Mouse (Mus musculus): Measurements from ENCODE around the gene Zdhhc9. TPM values are rescaled to one million over a fixed set of nuclear protein-coding genes. Genes with fewer than 3 reads are reported as not detected.

The Zdhhc9 gene
- total and polyA plus RNA-seq, 2 experiments from 2014 or later = 5.7 to 35.4 TPM

DNA sequence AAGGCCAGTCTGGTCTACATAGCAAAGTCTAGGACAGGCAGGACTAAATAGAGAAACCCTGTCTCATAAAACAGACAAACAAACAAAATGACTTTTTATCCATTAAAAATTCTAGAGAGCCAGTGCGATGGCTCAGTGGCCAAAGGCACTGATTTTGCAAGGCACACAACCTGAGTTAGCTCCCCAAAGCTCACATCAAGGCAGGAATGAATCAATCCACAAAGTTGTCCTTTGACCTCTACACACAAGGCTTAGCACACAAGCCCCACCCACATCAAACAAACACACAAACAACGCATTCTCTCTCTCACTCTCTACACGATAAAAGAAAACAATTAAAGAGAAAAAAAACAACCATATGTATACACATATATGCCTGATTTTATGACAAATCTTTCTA lies 24.0 kb downstream of the Zdhhc9 start:
- no peak for DNase-seq (ENCODE audit: low spot score)
- H3K27ac ChIP-seq = no peak overlapping the region
- H3K9ac ChIP-seq (replicated peaks; ENCODE audit: low read length) = no peak overlapping the region
- 76% methylated on average over 3 of the region's 3 CpGs for WGBS
- no peak overlapping the region for H3K4me3 ChIP-seq (ENCODE audit: low read length)
- no peak for TF ChIP-seq CTCF (IDR thresholded peaks at IDR 0.05; ENCODE audit: low read depth)
- no peak overlapping the region for H3K4me2 ChIP-seq (ENCODE audit: low read depth, low read length)
- no peak for ATAC-seq
- no peaks in the 10 kb centered on the region for H3K27me3 ChIP-seq (ENCODE audit: insufficient read depth, low read length)
- H3K9me3 ChIP-seq (ENCODE audit: low read length) = no peaks in the 10 kb centered on the region
- H3K4me1 ChIP-seq (ENCODE audit: insufficient read depth, low read length) = no peaks in the 10 kb centered on the region
- 0 out of 2 replicates have a peak, but pooled peaks cover 4% of the 10 kb centered on the region for H3K36me3 ChIP-seq (ENCODE audit: insufficient read depth, low read length)

- H3K36me3 ChIP-seq (ENCODE audit: insufficient read depth, low read length) = 0 out of 2 replicates have a peak, but pooled peaks cover 4% of the 10 kb centered on the region
- no peak for DNase-seq (ENCODE audit: low spot score)
- no peaks in the 10 kb centered on the region for H3K4me1 ChIP-seq (ENCODE audit: insufficient read depth, low read length)
- H3K27ac ChIP-seq = no peak overlapping the region
- no peaks in the 10 kb centered on the region for H3K9me3 ChIP-seq (ENCODE audit: low read length)
- no peak for TF ChIP-seq CTCF (IDR thresholded peaks at IDR 0.05; ENCODE audit: low read depth)
- no peak overlapping the region for H3K4me2 ChIP-seq (ENCODE audit: low read depth, low read length)
- no peak overlapping the region for H3K9ac ChIP-seq (replicated peaks; ENCODE audit: low read length)
- ATAC-seq = no peak
- no peaks in the 10 kb centered on the region for H3K27me3 ChIP-seq (ENCODE audit: insufficient read depth, low read length)
- no peak overlapping the region for H3K4me3 ChIP-seq (ENCODE audit: low read length)
- 81% methylated on average over 6 of the region's 6 CpGs for WGBS
Observed at GRCm38 (mm10) chrX:48181844-48182243, 26.8 kb downstream of the Zdhhc9 start.

- TF ChIP-seq CTCF (IDR thresholded peaks at IDR 0.05; ENCODE audit: low read depth) = no peak
- Histone ChIP-seq H3K27me3 (ENCODE audit: insufficient read depth, low read length) (no peaks in the 10 kb centered on the region), H3K4me1 (ENCODE audit: insufficient read depth, low read length) (no peaks in the 10 kb centered on the region), H3K27ac (no peak overlapping the region), H3K9me3 (ENCODE audit: low read length) (no peaks in the 10 kb centered on the region), H3K4me3 (ENCODE audit: low read length) (no peak overlapping the region), H3K9ac (replicated peaks; ENCODE audit: low read length) (no peak overlapping the region), H3K36me3 (ENCODE audit: insufficient read depth, low read length) (no peaks in the 10 kb centered on the region), H3K4me2 (ENCODE audit: low read depth, low read length) (no peak overlapping the region)
- ATAC-seq = no peak
- WGBS = 40% methylated on average over 1 of the region's 1 CpGs
- DNase-seq (ENCODE audit: low spot score) = no peak
Observed at GRCm38 (mm10) chrX:48170368-48170767, 38.3 kb downstream of the Zdhhc9 start.

DNA sequence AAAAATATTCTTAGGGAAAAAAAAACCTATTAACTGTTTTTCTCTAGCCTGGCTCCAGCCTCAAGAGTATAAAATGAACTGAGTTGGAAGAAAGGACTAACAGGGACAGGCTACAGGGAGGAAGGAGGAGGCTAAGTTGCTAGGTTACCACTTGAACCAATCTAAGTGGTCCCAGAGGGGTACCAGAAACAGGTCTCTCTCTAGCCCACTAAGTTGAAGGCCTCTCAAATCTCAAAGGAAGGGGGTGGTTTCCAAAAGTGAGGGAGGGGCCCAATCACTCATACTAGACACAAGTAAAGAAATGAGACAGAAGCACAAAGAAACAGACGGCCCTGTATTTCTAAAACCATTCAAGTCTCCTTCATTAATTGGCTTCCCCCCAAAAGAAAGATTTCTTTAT lies 38.8 kb downstream of the Zdhhc9 start:
- WGBS = 56% methylated on average over 1 of the region's 1 CpGs
- no peaks in the 10 kb centered on the region for H3K27me3 ChIP-seq (ENCODE audit: insufficient read depth, low read length)
- no peaks in the 10 kb centered on the region for H3K4me1 ChIP-seq (ENCODE audit: insufficient read depth, low read length)
- DNase-seq (ENCODE audit: low spot score) (no peak), ATAC-seq (no peak)
- H3K27ac ChIP-seq = no peak overlapping the region
- H3K36me3 ChIP-seq (ENCODE audit: insufficient read depth, low read length) = no peaks in the 10 kb centered on the region
- no peak overlapping the region for H3K4me2 ChIP-seq (ENCODE audit: low read depth, low read length)
- no peaks in the 10 kb centered on the region for H3K9me3 ChIP-seq (ENCODE audit: low read length)
- no peak overlapping the region for H3K9ac ChIP-seq (replicated peaks; ENCODE audit: low read length)
- no peak overlapping the region for H3K4me3 ChIP-seq (ENCODE audit: low read length)
- no peak for TF ChIP-seq CTCF (IDR thresholded peaks at IDR 0.05; ENCODE audit: low read depth)

DNA sequence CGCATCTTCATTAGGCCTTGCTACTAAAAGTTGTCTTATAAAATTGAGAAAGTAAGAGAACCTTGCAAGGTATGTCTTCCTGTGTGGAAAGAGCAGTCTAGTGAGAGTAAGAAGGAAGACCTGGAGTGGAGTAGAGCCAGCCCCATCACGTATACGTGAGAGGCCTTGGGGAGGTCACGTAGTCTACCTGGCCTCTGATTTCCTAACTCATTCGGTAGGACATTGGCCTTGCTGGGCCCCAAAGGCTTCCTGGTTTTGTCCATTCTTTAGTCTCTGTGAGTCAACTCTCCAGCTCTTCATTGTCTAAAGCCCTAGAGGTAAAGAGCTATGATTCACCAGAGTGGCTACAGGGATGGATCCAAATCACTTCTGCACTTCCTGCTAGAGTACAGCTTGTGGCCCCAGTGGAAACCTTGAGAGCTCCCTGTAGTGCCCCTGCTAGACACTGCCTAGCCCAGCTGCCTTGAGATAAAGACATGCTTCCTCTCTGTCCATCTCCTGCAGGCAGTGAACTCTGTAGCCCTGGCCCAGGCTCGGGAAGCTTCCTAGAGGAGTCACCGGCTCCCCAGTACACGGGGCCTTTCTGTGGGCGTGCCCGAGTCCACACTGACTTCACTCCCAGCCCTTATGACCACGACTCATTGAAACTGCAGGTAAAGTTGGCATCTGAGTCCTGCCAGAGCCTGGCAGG lies 50.3 kb downstream of the Zdhhc9 start:
- TF ChIP-seq CTCF (IDR thresholded peaks at IDR 0.05; ENCODE audit: low read depth) = no peak
- Histone ChIP-seq H3K4me1 (ENCODE audit: insufficient read depth, low read length) (no peaks in the 10 kb centered on the region), H3K4me3 (ENCODE audit: low read length) (no peak overlapping the region), H3K9ac (replicated peaks; ENCODE audit: low read length) (no peak overlapping the region), H3K27ac (no peak overlapping the region), H3K36me3 (ENCODE audit: insufficient read depth, low read length) (no peaks in the 10 kb centered on the region), H3K27me3 (ENCODE audit: insufficient read depth, low read length) (no peaks in the 10 kb centered on the region), H3K9me3 (ENCODE audit: low read length) (no peaks in the 10 kb centered on the region), H3K4me2 (ENCODE audit: low read depth, low read length) (no peak overlapping the region)
- DNase-seq (ENCODE audit: low spot score) (no peak), ATAC-seq (no peak)
- WGBS = 90% methylated on average over 11 of the region's 11 CpGs

DNA sequence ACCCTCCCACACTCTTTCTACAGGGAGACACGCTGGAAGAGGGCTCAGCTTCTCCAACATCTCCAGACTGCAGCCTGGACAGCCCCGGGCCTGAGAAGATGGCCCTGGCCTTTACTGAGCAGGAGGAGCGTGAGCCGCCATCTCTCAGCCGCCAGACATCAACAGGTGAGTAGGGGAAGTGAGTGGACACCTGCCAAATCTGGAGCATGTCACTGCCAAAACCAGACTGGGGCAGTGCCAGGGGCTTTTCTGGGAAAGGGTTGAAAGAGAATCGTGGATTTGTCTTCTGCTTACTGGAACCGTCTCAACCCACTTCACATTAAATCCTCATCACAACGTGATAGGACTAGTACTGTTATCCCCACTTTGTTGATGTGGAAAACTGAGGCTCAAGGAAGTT lies 51.3 kb downstream of the Zdhhc9 start:
- Histone ChIP-seq H3K4me3 (ENCODE audit: low read length) (no peak overlapping the region), H3K36me3 (ENCODE audit: insufficient read depth, low read length) (no peaks in the 10 kb centered on the region), H3K4me1 (ENCODE audit: insufficient read depth, low read length) (no peaks in the 10 kb centered on the region), H3K27me3 (ENCODE audit: insufficient read depth, low read length) (no peaks in the 10 kb centered on the region), H3K27ac (no peak overlapping the region), H3K9ac (replicated peaks; ENCODE audit: low read length) (no peak overlapping the region), H3K9me3 (ENCODE audit: low read length) (no peaks in the 10 kb centered on the region), H3K4me2 (ENCODE audit: low read depth, low read length) (no peak overlapping the region)
- WGBS = 73% methylated on average over 8 of the region's 8 CpGs
- DNase-seq (ENCODE audit: low spot score) (no peak), ATAC-seq (no peak)
- no peak for TF ChIP-seq CTCF (IDR thresholded peaks at IDR 0.05; ENCODE audit: low read depth)

GRCm38 (mm10) chrX:48155489-48155888 lies 53.2 kb downstream of the Zdhhc9 start:
- Histone ChIP-seq H3K27ac (no peak overlapping the region), H3K9ac (replicated peaks; ENCODE audit: low read length) (no peak overlapping the region), H3K9me3 (ENCODE audit: low read length) (no peaks in the 10 kb centered on the region), H3K36me3 (ENCODE audit: insufficient read depth, low read length) (no peaks in the 10 kb centered on the region), H3K4me1 (ENCODE audit: insufficient read depth, low read length) (no peaks in the 10 kb centered on the region), H3K4me3 (ENCODE audit: low read length) (no peak overlapping the region), H3K4me2 (ENCODE audit: low read depth, low read length) (no peak overlapping the region), H3K27me3 (ENCODE audit: insufficient read depth, low read length) (no peaks in the 10 kb centered on the region)
- DNase-seq (ENCODE audit: low spot score) = no peak
- 82% methylated on average over 6 of the region's 6 CpGs for WGBS
- no peak for TF ChIP-seq CTCF (IDR thresholded peaks at IDR 0.05; ENCODE audit: low read depth)
- ATAC-seq = no peak
